Mouse (Mus musculus) heart, embryonic 16.5 days (tissue): Measurements from ENCODE around the gene Atp6v1g2. TPM values are rescaled to one million over a fixed set of nuclear protein-coding genes. Genes with fewer than 3 reads are reported as not detected.

Experiments
- ATAC-seq: fragments of 200-750 bp; cut with Nextera tagmentation; replicated peaks from 2 replicates; pipeline ENCODE4 v1.8.0; 2017; ENCODE audit warnings: moderate number of reproducible peaks; ENCODE audit not compliant: insufficient read depth, low FRiP score; ENCODE audit errors: extremely low read depth
- H3K27ac ChIP-seq: fragments of 300-500 bp; sonication (generic); 2 replicates; pipeline ENCODE4 v1.5.1; 2014; ENCODE audit warnings: mild to moderate bottlenecking, low read length, control low read depth, moderate library complexity
- H3K27me3 ChIP-seq: fragments of 300-500 bp; sonication (generic); 2 replicates; pipeline ENCODE4 v1.6.1; 2014; ENCODE audit warnings: low read length, mixed read lengths; ENCODE audit not compliant: control insufficient read depth, insufficient read depth
- H3K36me3 ChIP-seq: fragments of 300-500 bp; sonication (generic); 2 replicates; pipeline ENCODE4 v1.6.1; 2014; ENCODE audit not compliant: control insufficient read depth, insufficient read depth
- H3K4me1 ChIP-seq: fragments of 300-500 bp; sonication (generic); 2 replicates; pipeline ENCODE4 v1.6.1; 2014; ENCODE audit warnings: low read length, mixed read lengths; ENCODE audit not compliant: control insufficient read depth, insufficient read depth
- H3K4me2 ChIP-seq: fragments of 300-500 bp; sonication (generic); 2 replicates; pipeline ENCODE4 v1.6.1; 2014; ENCODE audit warnings: low read depth, mild to moderate bottlenecking, control low read depth, low read length
- H3K4me3 ChIP-seq: fragments of 300-500 bp; sonication (generic); 2 replicates; pipeline ENCODE4 v1.5.1; 2014; ENCODE audit warnings: mild to moderate bottlenecking, control low read depth, low read length
- H3K9ac ChIP-seq: fragments of 300-500 bp; sonication (generic); 2 replicates; pipeline ENCODE4 v1.6.1; 2014; ENCODE audit warnings: low read length, control low read depth
- H3K9me3 ChIP-seq: fragments of 300-500 bp; sonication (generic); replicated peaks from 2 replicates; pipeline ENCODE4 v1.6.1; 2016; ENCODE audit warnings: low read length; ENCODE audit not compliant: control insufficient read depth
- WGBS: fragments of 180-500 bp; shearing (Covaris S2); extraction: QIAGEN DNeasy Blood & Tissue Kit; methylation state at CpG from one replicate; pipeline ENCODE4 v1.1.7; 2014; 5-methylcytosine and 5-hydroxymethylcytosine counted together
- polyA plus RNA-seq: library from polyadenylated mRNA; unstranded; fragments of >200 nt; fragmentation: Nextera tagmentation; extraction: Ambion mirVana; gene quantifications from 2 replicates; pipeline ENCODE4 v1.2.1, GENCODE M21; 2015

Gene Atp6v1g2
- 10.1 and 10.4 TPM in 2 replicates for polyA plus RNA-seq

- no peaks in the 10 kb centered on the region for H3K9me3 ChIP-seq
- ATAC-seq: no peak
- peak within 1 kb of the TSS; percentile 89 for H3K4me2 ChIP-seq
- peak within 1 kb of the TSS; percentile 75 for H3K4me3 ChIP-seq
- WGBS: 50% methylated on average over 18 of the region's 18 CpGs
- peak within 1 kb of the TSS; percentile 94 for H3K9ac ChIP-seq
- no peaks in the 10 kb centered on the region for H3K27me3 ChIP-seq
- H3K4me1 ChIP-seq: peaks cover 32% of the 10 kb centered on the region
- H3K27ac ChIP-seq: peak within 1 kb of the TSS; percentile 94
- peaks cover 21% of the 10 kb centered on the region for H3K36me3 ChIP-seq
These were observed at the start of gene Atp6v1g2 for GRCm38 (mm10) chr17:35233114-35233980. Gene Atp6v1g2 (plus strand): TSS chr17:35233660.

GRCm38 (mm10) chr17:35185639-35186611, 47.5 kb upstream of the Atp6v1g2 start:
- H3K9ac ChIP-seq: peak overlapping the region; percentile 63
- no peaks in the 10 kb centered on the region for H3K36me3 ChIP-seq
- H3K4me3 ChIP-seq: peak overlapping the region; percentile 57
- peak overlapping the region; percentile 65 for H3K4me2 ChIP-seq
- no peaks in the 10 kb centered on the region for H3K27me3 ChIP-seq
- H3K27ac ChIP-seq: peak overlapping the region; percentile 11
- WGBS: 2% methylated on average over 18 of the region's 18 CpGs
- no peaks in the 10 kb centered on the region for H3K4me1 ChIP-seq
- H3K9me3 ChIP-seq: no peaks in the 10 kb centered on the region
- ATAC-seq: peak; percentile 49; the same call in 1 of the 2 replicates

- Histone ChIP-seq H3K4me2 (peak overlapping the region; percentile 65), H3K36me3 (no peaks in the 10 kb centered on the region), H3K4me1 (no peaks in the 10 kb centered on the region), H3K9ac (peak overlapping the region; percentile 63), H3K27ac (peak overlapping the region; percentile 11), H3K27me3 (no peaks in the 10 kb centered on the region), H3K9me3 (no peaks in the 10 kb centered on the region), H3K4me3 (peak overlapping the region; percentile 57)
- ATAC-seq: 0 out of 2 replicates have a peak, but pooled peaks have one; percentile 8
- WGBS: 4% methylated on average over 4 of the region's 4 CpGs
These were observed 46.8 kb upstream of the Atp6v1g2 start for GRCm38 (mm10) chr17:35186681-35187080.

DNA sequence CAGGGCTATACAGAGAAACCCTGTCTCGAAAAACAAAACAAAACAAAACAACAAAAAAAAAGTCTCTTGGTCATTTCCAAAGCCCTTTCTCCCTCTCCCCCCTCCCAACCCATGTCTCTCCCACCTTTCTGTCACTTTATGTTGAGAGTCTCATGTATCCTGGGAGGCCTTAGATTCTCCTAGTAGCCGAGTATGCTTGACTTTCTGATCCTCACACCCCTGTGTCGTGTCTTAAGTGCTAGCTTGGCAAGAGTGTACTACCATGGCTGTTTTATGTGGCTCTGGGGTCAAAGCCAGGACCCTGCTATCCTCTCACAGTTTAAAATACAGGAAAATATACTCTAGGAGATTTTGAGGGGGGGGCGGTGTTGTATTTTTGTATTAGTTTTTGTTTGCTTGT, 46.1 kb upstream of the Atp6v1g2 start:
- Histone ChIP-seq H3K4me2 (no peak overlapping the region), H3K4me1 (no peaks in the 10 kb centered on the region), H3K27me3 (no peaks in the 10 kb centered on the region), H3K27ac (0 out of 2 replicates have a peak overlapping the region, but pooled peaks have one; percentile 24), H3K9ac (no peak overlapping the region), H3K36me3 (no peaks in the 10 kb centered on the region), H3K4me3 (no peak overlapping the region), H3K9me3 (no peaks in the 10 kb centered on the region)
- ATAC-seq: no peak
- WGBS: 74% methylated on average over 4 of the region's 4 CpGs

DNA sequence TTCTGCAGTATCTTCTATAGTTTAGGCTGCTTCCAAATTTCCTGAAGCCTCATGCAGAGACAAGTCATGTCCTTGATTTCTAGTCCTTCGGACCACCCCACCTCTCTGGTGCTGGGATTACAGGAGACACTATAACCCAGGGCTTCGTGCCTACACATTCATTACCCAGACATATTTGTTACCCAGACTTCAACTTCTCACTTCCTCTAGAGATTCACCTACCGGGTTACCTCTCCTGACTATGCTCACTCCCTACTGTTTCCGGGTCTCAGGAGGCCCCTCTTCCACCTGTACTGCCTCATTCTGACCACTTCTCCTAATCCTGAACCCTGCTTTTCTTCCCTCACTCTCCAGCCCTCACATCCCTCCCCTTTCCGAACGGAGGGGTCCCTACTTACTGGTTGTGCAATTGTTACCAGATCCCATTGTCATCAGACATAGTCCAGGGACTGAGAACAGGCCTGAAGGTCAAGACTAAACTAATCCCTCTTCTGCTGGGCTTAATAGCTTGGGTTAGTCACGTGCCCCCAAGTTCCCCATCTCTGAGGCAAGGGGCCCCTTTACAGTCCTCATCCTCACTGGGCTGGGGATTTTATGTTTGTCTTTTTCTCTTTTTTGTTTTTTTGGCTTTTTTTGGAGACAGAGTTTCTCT, 45.4 kb upstream of the Atp6v1g2 start, which contains the start of gene Lst1:
Lst1 (minus strand) TSS at position 481 of the 652 bp plus-strand sequence.
- no peak for ATAC-seq
- 67% methylated on average over 7 of the region's 7 CpGs for WGBS
- H3K27ac ChIP-seq: peak within 1 kb of the TSS; percentile 40

DNA sequence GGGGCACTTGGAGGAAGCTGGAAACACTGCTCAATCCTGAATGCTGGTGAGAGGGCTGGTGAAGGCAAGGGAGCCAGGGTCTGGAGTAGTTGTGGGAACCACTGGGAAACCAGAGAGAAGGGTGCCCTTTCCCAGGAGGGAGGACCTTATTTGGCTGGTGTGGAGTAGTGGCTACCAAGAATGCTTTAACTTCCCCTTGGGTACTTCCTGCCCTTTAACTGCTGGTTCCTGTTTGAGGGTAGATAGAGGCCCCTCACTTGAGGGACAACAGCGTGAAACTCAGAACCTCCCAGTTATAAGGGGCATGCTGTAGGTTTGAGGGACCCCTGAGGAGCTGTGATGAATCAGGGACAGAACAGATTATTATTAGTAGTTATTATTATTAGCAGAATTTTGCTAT, 44.3 kb upstream of the Atp6v1g2 start:
- no peak for ATAC-seq

More for the DNA sequence above, 45.4 kb upstream of the Atp6v1g2 start, which contains the start of gene Lst1:
- Histone ChIP-seq H3K9me3 (no peaks in the 10 kb centered on the region), H3K4me3 (no peak within 1 kb of the TSS), H3K36me3 (no peaks in the 10 kb centered on the region), H3K27me3 (no peaks in the 10 kb centered on the region), H3K9ac (no peak within 1 kb of the TSS), H3K4me1 (no peaks in the 10 kb centered on the region), H3K4me2 (no peak within 1 kb of the TSS)

DNA sequence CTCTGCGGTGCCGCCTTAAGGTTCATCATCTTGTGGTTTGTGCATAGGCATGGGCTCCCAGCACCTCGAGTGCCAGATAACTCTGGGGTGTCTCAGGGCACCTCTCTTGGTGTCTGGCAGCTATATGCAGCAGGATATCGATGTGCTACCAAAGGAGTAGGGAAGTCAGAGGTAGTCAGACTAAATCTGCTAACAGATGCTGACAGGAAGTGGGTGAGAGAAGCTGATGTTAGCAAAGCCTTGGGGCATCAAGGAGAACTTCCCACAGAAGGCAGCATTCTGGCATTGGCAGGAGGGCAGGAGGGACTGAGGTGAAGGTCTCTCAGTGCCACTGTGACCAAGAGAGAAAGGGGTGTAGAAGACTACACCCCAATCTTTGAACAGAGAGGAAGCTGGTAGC, 43.4 kb upstream of the Atp6v1g2 start:
- no peaks in the 10 kb centered on the region for H3K36me3 ChIP-seq
- peak overlapping the region; percentile 8; the same call in 1 of the 2 replicates for H3K27ac ChIP-seq
- no peak overlapping the region for H3K4me3 ChIP-seq
- peaks cover under 1% of the 10 kb centered on the region for H3K4me1 ChIP-seq
- H3K9me3 ChIP-seq: no peaks in the 10 kb centered on the region
- WGBS: 56% methylated on average over 4 of the region's 4 CpGs
- no peak overlapping the region for H3K4me2 ChIP-seq
- H3K9ac ChIP-seq: no peak overlapping the region
- no peak for ATAC-seq
- H3K27me3 ChIP-seq: peaks cover 6% of the 10 kb centered on the region

More for the DNA sequence above, 44.3 kb upstream of the Atp6v1g2 start:
- Histone ChIP-seq H3K4me1 (no peaks in the 10 kb centered on the region), H3K9me3 (no peaks in the 10 kb centered on the region), H3K9ac (no peak overlapping the region), H3K27me3 (0 out of 2 replicates have a peak, but pooled peaks cover 2% of the 10 kb centered on the region), H3K4me3 (no peak overlapping the region), H3K4me2 (no peak overlapping the region), H3K27ac (peak overlapping the region; percentile 24; the same call in 1 of the 2 replicates), H3K36me3 (no peaks in the 10 kb centered on the region)
- 41% methylated on average over 1 of the region's 1 CpGs for WGBS

DNA sequence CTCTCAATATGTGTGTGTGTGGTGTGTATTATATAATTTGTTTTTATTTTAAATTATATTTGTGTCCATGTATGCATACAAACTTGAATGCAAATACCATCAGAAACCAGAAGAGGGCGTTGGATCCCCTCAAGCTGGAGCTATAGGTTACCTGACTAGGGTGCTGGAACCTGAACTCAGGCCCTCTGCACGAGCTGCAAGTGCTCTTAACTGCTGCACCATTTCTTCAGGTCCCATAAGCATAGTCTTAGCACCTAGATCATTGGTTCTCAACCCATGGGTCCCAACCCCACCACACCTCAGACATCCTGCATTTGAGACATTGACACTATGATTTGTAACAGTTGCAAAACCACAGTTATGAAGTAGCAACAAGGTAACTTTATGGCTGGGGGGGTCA, 41.7 kb upstream of the Atp6v1g2 start:
- Histone ChIP-seq H3K27ac (no peak overlapping the region), H3K9me3 (no peaks in the 10 kb centered on the region)

More for the DNA sequence above, 41.7 kb upstream of the Atp6v1g2 start:
- WGBS: 46% methylated on average over 2 of the region's 2 CpGs
- Histone ChIP-seq H3K9ac (no peak overlapping the region), H3K27me3 (peaks cover 14% of the 10 kb centered on the region), H3K36me3 (no peaks in the 10 kb centered on the region), H3K4me2 (no peak overlapping the region), H3K4me1 (peaks cover 10% of the 10 kb centered on the region), H3K4me3 (no peak overlapping the region)
- ATAC-seq: no peak
